In genomic region chr4:63066796-63067195, GRCm38 (mm10) we compare ENCODE assay signal across 16 mouse cellular contexts.
A peak's percentile ranks its signal among the peaks of the same experiment; 100 is the strongest.
DNase-seq lines count a peak whose midpoint lies in the region; ATAC-seq lines count a peak whose summit lies in the region.
"Had no signal": no experiment of that assay in that cellular context is flagged by ENCODE, and none has a peak within 500 bp of the region (broad histone marks: within the 10 kb centered on the region; RNA-seq: fewer than 3 reads in every experiment).

No protein-coding gene starts in this region.

- H3K27me3 ChIP-seq in heart, embryonic 10.5 days (ENCODE audit: insufficient read depth, poor library complexity, severe bottlenecking): no peaks in the 10 kb centered on the region
- no peaks in the 10 kb centered on the region for H3K27me3 ChIP-seq in kidney, embryonic 15.5 days
- H3K27me3 ChIP-seq: embryonic facial prominence, embryonic 12.5 days; forebrain, embryonic 15.5 days; heart, embryonic 13.5 days; hindbrain, embryonic 13.5 days; Patski had no signal

- H3K4me2 ChIP-seq in kidney, embryonic 15.5 days: no peak overlapping the region
- H3K4me2 ChIP-seq: embryonic facial prominence, embryonic 12.5 days; forebrain, embryonic 15.5 days; heart, embryonic 13.5 days; hindbrain, embryonic 13.5 days had no signal

- H3K9ac ChIP-seq in kidney, embryonic 15.5 days: no peak overlapping the region
- H3K9ac ChIP-seq: embryonic facial prominence, embryonic 12.5 days; forebrain, embryonic 15.5 days; heart, embryonic 13.5 days; hindbrain, embryonic 13.5 days had no signal

- no peaks in the 10 kb centered on the region for H3K36me3 ChIP-seq in heart, embryonic 10.5 days
- H3K36me3 ChIP-seq in kidney, embryonic 15.5 days: peaks cover 15% of the 10 kb centered on the region
- H3K36me3 ChIP-seq: forebrain, embryonic 15.5 days; heart, embryonic 13.5 days had no signal

- H3K9me3 ChIP-seq in heart, embryonic 10.5 days: no peaks in the 10 kb centered on the region
- no peaks in the 10 kb centered on the region for H3K9me3 ChIP-seq in kidney, embryonic 15.5 days (replicated peaks)
- H3K9me3 ChIP-seq: embryonic facial prominence, embryonic 12.5 days; forebrain, embryonic 15.5 days; heart, embryonic 13.5 days; hindbrain, embryonic 13.5 days had no signal

- WGBS in heart, embryonic 10.5 days: 85% methylated on average over 4 of the region's 4 CpGs
- WGBS in kidney, embryonic 15.5 days: 81% methylated on average over 4 of the region's 4 CpGs

- peak; percentile 4 for DNase-seq in heart, postnatal 4 days
- DNase-seq in heart, embryonic 10.5 days (ENCODE audit: low spot score): no peak
- no peak for DNase-seq in kidney, postnatal 14 days
- peak; percentile 9 for DNase-seq in urinary bladder, adult 2 months (ENCODE audit: low spot score)
- DNase-seq in urinary bladder, postnatal 36 days (ENCODE audit: low spot score in 2 of 2): no peak
- DNase-seq: adrenal gland, postnatal 14 days; cerebellum, adult 11-12 months; cerebellum, adult 9-10 months; gastrocnemius, postnatal 14 days had no signal

- peaks cover 6% of the 10 kb centered on the region for H3K4me1 ChIP-seq in heart, embryonic 10.5 days
- H3K4me1 ChIP-seq in kidney, embryonic 15.5 days: peaks cover 70% of the 10 kb centered on the region
- H3K4me1 ChIP-seq: embryonic facial prominence, embryonic 12.5 days; forebrain, embryonic 15.5 days had no signal

- H3K4me3 ChIP-seq in heart, embryonic 10.5 days: no peak overlapping the region
- no peak overlapping the region for H3K4me3 ChIP-seq in kidney, embryonic 15.5 days (replicated peaks)
- H3K4me3 ChIP-seq: embryonic facial prominence, embryonic 12.5 days; forebrain, embryonic 15.5 days; heart, embryonic 13.5 days; hindbrain, embryonic 13.5 days had no signal

- no peak for ATAC-seq in kidney, embryonic 15.5 days (replicated peaks; ENCODE audit: low FRiP score)
- ATAC-seq: activated CD4-positive, CD25-positive, alpha-beta regulatory T cell, adult 4 months; forebrain, embryonic 15.5 days had no signal

- H3K27ac ChIP-seq in heart, embryonic 10.5 days: no peak overlapping the region
- H3K27ac ChIP-seq in kidney, embryonic 15.5 days: peak overlapping the region; percentile 87
- H3K27ac ChIP-seq: embryonic facial prominence, embryonic 12.5 days; forebrain, embryonic 15.5 days; heart, embryonic 13.5 days; hindbrain, embryonic 13.5 days had no signal

Comparison
In these comparisons a context has a peak if more than half of its experiments do, and no peak if none do; other contexts are left out.
1. DNase-seq: peak in heart, postnatal 4 days (single experiment) and urinary bladder, adult 2 months (single experiment); none in heart, embryonic 10.5 days (single experiment), kidney, postnatal 14 days (single experiment) and urinary bladder, postnatal 36 days (0 of 2).